Mouse (Mus musculus) C2C12 (cell line): ENCODE data around the gene E2f2.

Experiments
- CEBPB ChIP-seq: IDR thresholded peaks from one replicate; pipeline ENCODE4 v1.6.1; 2011; ENCODE audit warnings: low read depth, mild to moderate bottlenecking, control low read depth, moderate library complexity
- CTCF ChIP-seq: IDR thresholded peaks from one replicate; pipeline ENCODE4 v1.5.1; 2011; ENCODE audit not compliant: control insufficient read depth, insufficient read depth, insufficient read length
- MAX ChIP-seq: IDR thresholded peaks from one replicate; pipeline ENCODE4 v1.6.1; 2011; ENCODE audit warnings: mild to moderate bottlenecking, control low read depth
- USF1 ChIP-seq: IDR thresholded peaks from one replicate; pipeline ENCODE4 v1.6.1; 2011; ENCODE audit warnings: low read depth, mild to moderate bottlenecking, control low read depth, moderate library complexity

DNA sequence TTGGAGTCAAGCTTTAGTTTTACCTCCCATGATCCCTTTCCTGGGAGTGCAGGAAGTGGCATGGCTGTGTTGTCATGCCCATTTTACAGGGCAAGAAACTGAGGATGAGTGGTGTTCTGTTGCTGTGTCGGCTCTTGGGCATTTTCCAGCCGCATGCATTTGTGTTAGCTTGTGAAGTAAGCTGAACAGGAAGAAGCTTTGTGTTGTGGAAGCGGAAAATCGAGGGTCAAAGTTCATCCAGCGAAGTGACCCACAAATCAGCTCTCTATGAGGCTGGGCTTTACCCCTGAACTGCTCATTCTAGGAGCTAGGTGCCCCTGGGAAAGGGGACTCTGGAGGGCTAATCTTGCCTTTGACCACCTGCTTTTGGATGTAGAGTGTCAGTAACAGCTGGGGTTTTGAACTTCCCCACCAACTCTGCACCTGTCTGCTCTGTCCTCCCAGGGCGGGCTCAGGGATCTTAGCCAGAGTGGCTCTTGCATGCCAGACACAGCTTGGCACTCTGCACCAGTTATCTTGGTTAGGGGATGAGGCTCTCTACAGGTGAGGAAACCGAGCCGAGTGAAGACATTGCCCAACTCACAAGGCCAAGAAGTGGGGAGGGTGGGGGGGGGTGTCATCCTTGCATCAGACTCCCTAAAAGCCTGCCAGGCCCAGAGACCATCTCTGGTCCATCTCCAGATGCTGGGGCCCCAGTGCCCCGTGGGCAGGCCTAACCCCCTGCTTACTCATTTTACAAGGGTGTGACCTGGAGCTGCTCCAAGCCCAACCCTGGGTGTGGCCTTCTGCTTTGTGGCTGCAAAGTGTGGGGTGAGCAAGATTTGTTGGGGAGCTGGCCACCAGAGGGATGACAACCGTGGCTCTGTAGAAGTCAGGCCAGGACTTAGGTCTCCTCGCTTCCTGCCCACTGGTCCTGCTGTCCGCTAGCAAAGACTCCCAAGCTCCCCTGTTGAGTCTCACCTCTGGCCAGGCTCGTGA, 2.3 kb downstream of the E2f2 start:
- TF ChIP-seq CTCF (no peak), USF1 (no peak), CEBPB (no peak), MAX (peak; percentile 45)
